Mouse (Mus musculus) Muller cell, postnatal 12 days (primary cell): ENCODE data around the gene Foxp3.

Source experiments
- DNase-seq: peaks from one replicate; pipeline ENCODE4 v3.0.0-alpha.2; 2015; ENCODE audit errors: inconsistent ontology term

Gene Foxp3

GRCm38 (mm10) chrX:7610536-7611258, 37.3 kb downstream of the Foxp3 start:
- DNase-seq: no peak

GRCm38 (mm10) chrX:7617889-7618551, 44.6 kb downstream of the Foxp3 start:
- no peak for DNase-seq

- DNase-seq: no peak
Observed at GRCm38 (mm10) chrX:7632560-7632959, 59.1 kb downstream of the Foxp3 start.

- DNase-seq: no peak
Observed at GRCm38 (mm10) chrX:7635101-7635500, 61.7 kb downstream of the Foxp3 start.

GRCm38 (mm10) chrX:7638401-7639091, 65.1 kb downstream of the Foxp3 start, which contains the start of gene Syp:
Gene Syp (plus strand): TSS chrX:7638471.
- peak; percentile 65 for DNase-seq

- DNase-seq: no peak
Observed at GRCm38 (mm10) chrX:7639536-7640325, 66.3 kb downstream of the Foxp3 start.

GRCm38 (mm10) chrX:7640785-7641184, 67.3 kb downstream of the Foxp3 start:
- no peak for DNase-seq
